Mouse (Mus musculus): ENCODE data around the gene Whamm. TPM values are rescaled to one million over a fixed set of nuclear protein-coding genes. Genes with fewer than 3 reads are reported as not detected.

The Whamm gene
- polyA plus RNA-seq, 1 experiment from 2014 or later = 5.9 TPM

DNA sequence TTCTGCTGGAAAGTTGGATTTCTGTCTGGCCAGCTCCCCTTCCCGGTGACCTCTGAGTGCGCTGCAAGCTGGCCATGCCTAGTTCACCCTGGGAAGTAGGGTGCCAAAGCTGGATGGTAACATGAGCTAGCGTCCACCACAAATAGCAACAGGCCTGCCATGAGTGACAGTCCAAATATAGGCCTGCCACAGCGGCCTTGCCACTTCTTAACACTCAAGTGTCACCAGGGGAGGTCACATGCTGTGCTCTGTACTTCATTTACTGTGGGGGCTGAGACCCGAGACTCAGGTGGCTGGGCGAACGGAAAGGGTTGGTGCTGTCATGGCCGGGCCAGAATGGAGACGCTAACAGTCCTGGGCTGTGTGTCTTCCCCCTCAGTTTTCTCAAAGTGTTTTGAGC lies 4.2 kb upstream of the Whamm start, which contains the start of gene Fsd2:
Gene Fsd2 (minus strand): TSS at position 53 of the 400 bp plus-strand sequence.
- no peaks in the 10 kb centered on the region for H3K36me3 ChIP-seq (ENCODE audit: control insufficient read depth, insufficient read depth)
- no peak within 1 kb of the TSS for H3K4me3 ChIP-seq (ENCODE audit: low read depth, low read length)
- no peaks in the 10 kb centered on the region for H3K9me3 ChIP-seq (ENCODE audit: control insufficient read depth)
- 82% methylated on average over 9 of the region's 9 CpGs for WGBS
- no peaks in the 10 kb centered on the region for H3K27me3 ChIP-seq (replicated peaks; ENCODE audit: control insufficient read depth, insufficient read depth, low read length)
- no peaks in the 10 kb centered on the region for H3K4me1 ChIP-seq (replicated peaks; ENCODE audit: control insufficient read depth, insufficient read depth, low read length)
- no peak within 1 kb of the TSS for H3K9ac ChIP-seq (ENCODE audit: low read depth, low read length)
- no peak within 1 kb of the TSS for H3K4me2 ChIP-seq (replicated peaks; ENCODE audit: low read depth)
- no peak for ATAC-seq
- no peak within 1 kb of the TSS for H3K27ac ChIP-seq (ENCODE audit: low read depth, low read length)
- no peak for TF ChIP-seq CTCF (IDR thresholded peaks at IDR 0.05; ENCODE audit: low read depth)

- no peak for ATAC-seq
- Histone ChIP-seq H3K36me3 (ENCODE audit: control insufficient read depth, insufficient read depth) (no peaks in the 10 kb centered on the region), H3K4me1 (replicated peaks; ENCODE audit: control insufficient read depth, insufficient read depth, low read length) (no peaks in the 10 kb centered on the region), H3K4me3 (ENCODE audit: low read depth, low read length) (no peak overlapping the region), H3K27me3 (replicated peaks; ENCODE audit: control insufficient read depth, insufficient read depth, low read length) (no peaks in the 10 kb centered on the region), H3K9ac (ENCODE audit: low read depth, low read length) (no peak overlapping the region), H3K27ac (ENCODE audit: low read depth, low read length) (no peak overlapping the region), H3K4me2 (replicated peaks; ENCODE audit: low read depth) (no peak overlapping the region), H3K9me3 (ENCODE audit: control insufficient read depth) (no peaks in the 10 kb centered on the region)
- TF ChIP-seq CTCF (IDR thresholded peaks at IDR 0.05; ENCODE audit: low read depth) = no peak
- WGBS = 86% methylated on average over 5 of the region's 5 CpGs
These were observed 3.7 kb upstream of the Whamm start for GRCm38 (mm10) chr7:81567396-81567795.

- H3K4me1 ChIP-seq (replicated peaks; ENCODE audit: control insufficient read depth, insufficient read depth, low read length) = 0 out of 2 replicates have a peak, but pooled peaks cover 4% of the 10 kb centered on the region
- no peak overlapping the region for H3K4me3 ChIP-seq (ENCODE audit: low read depth, low read length)
- no peaks in the 10 kb centered on the region for H3K9me3 ChIP-seq (ENCODE audit: control insufficient read depth)
- H3K27ac ChIP-seq (ENCODE audit: low read depth, low read length) = no peak overlapping the region
- H3K4me2 ChIP-seq (replicated peaks; ENCODE audit: low read depth) = no peak overlapping the region
- H3K36me3 ChIP-seq (ENCODE audit: control insufficient read depth, insufficient read depth) = no peaks in the 10 kb centered on the region
- H3K9ac ChIP-seq (ENCODE audit: low read depth, low read length) = no peak overlapping the region
- WGBS = 82% methylated on average over 1 of the region's 1 CpGs
- no peak for ATAC-seq
- H3K27me3 ChIP-seq (replicated peaks; ENCODE audit: control insufficient read depth, insufficient read depth, low read length) = no peaks in the 10 kb centered on the region
- TF ChIP-seq CTCF (IDR thresholded peaks at IDR 0.05; ENCODE audit: low read depth) = no peak
These were observed 1.2 kb upstream of the Whamm start for GRCm38 (mm10) chr7:81569851-81570250.

DNA sequence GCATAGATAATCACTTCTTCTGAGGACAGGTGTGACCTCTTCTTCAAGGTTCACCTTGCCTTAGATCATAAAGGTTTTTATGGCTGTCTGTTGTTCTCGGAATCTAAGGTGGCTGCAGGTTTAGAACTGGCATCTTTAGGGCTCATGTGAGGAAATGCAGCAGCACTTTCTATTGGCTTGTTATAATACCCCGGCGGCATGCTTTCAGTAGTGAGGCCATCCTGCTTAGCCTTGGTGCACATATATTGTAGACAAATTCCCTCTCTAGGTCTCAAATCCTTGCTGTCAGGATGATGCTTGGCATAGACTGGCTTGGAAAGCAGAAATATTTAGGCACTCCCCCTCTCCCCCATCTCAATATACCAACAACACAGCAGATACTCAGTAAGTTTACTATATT lies 795 bp upstream of the Whamm start:
- Histone ChIP-seq H3K9me3 (ENCODE audit: control insufficient read depth) (no peaks in the 10 kb centered on the region), H3K4me2 (replicated peaks; ENCODE audit: low read depth) (no peak overlapping the region), H3K36me3 (ENCODE audit: control insufficient read depth, insufficient read depth) (no peaks in the 10 kb centered on the region), H3K4me3 (ENCODE audit: low read depth, low read length) (no peak overlapping the region), H3K9ac (ENCODE audit: low read depth, low read length) (no peak overlapping the region), H3K4me1 (replicated peaks; ENCODE audit: control insufficient read depth, insufficient read depth, low read length) (0 out of 2 replicates have a peak, but pooled peaks cover 4% of the 10 kb centered on the region), H3K27me3 (replicated peaks; ENCODE audit: control insufficient read depth, insufficient read depth, low read length) (no peaks in the 10 kb centered on the region), H3K27ac (ENCODE audit: low read depth, low read length) (no peak overlapping the region)
- 59% methylated on average over 3 of the region's 3 CpGs for WGBS
- TF ChIP-seq CTCF (IDR thresholded peaks at IDR 0.05; ENCODE audit: low read depth) = no peak
- ATAC-seq = no peak

- Histone ChIP-seq H3K4me3 (ENCODE audit: low read depth, low read length) (peak overlapping the region; percentile 90), H3K9ac (ENCODE audit: low read depth, low read length) (no peak overlapping the region), H3K27me3 (replicated peaks; ENCODE audit: control insufficient read depth, insufficient read depth, low read length) (no peaks in the 10 kb centered on the region), H3K4me2 (replicated peaks; ENCODE audit: low read depth) (peak overlapping the region; percentile 73), H3K9me3 (ENCODE audit: control insufficient read depth) (no peaks in the 10 kb centered on the region), H3K36me3 (ENCODE audit: control insufficient read depth, insufficient read depth) (no peaks in the 10 kb centered on the region), H3K4me1 (replicated peaks; ENCODE audit: control insufficient read depth, insufficient read depth, low read length) (0 out of 2 replicates have a peak, but pooled peaks cover 4% of the 10 kb centered on the region), H3K27ac (ENCODE audit: low read depth, low read length) (no peak overlapping the region; the same call in 1 of the 2 replicates)
- 3% methylated on average over 5 of the region's 5 CpGs for WGBS
- ATAC-seq = peak; percentile 9
- TF ChIP-seq CTCF (IDR thresholded peaks at IDR 0.05; ENCODE audit: low read depth) = peak; percentile 55
These were observed 336 bp upstream of the Whamm start for GRCm38 (mm10) chr7:81570752-81571107.

- ATAC-seq = peak; percentile 45
- H3K27me3 ChIP-seq (replicated peaks; ENCODE audit: control insufficient read depth, insufficient read depth, low read length) = no peaks in the 10 kb centered on the region
- no peaks in the 10 kb centered on the region for H3K9me3 ChIP-seq (ENCODE audit: control insufficient read depth)
- 0 out of 2 replicates have a peak, but pooled peaks cover 4% of the 10 kb centered on the region for H3K4me1 ChIP-seq (replicated peaks; ENCODE audit: control insufficient read depth, insufficient read depth, low read length)
- peak overlapping the region; percentile 90 for H3K9ac ChIP-seq (ENCODE audit: low read depth, low read length)
- H3K36me3 ChIP-seq (ENCODE audit: control insufficient read depth, insufficient read depth) = peaks cover 4% of the 10 kb centered on the region; the same call in 1 of the 2 replicates
- WGBS = 5% methylated on average over 15 of the region's 15 CpGs
- H3K27ac ChIP-seq (ENCODE audit: low read depth, low read length) = peak overlapping the region; percentile 98
- no peak for TF ChIP-seq CTCF (IDR thresholded peaks at IDR 0.05; ENCODE audit: low read depth)
- H3K4me2 ChIP-seq (replicated peaks; ENCODE audit: low read depth) = peak overlapping the region; percentile 73
- peak overlapping the region; percentile 90 for H3K4me3 ChIP-seq (ENCODE audit: low read depth, low read length)
These were observed 925 bp downstream of the Whamm start for GRCm38 (mm10) chr7:81571941-81572441.

Data from intestine, postnatal 0 days (tissue).